Mouse (Mus musculus) layer of hippocampus, adult 2 months (tissue): ENCODE data around the gene Fbxl17. TPM values are rescaled to one million over a fixed set of nuclear protein-coding genes. Genes with fewer than 3 reads are reported as not detected.

ENCODE experiments used
- DNase-seq, 2 experiments: peaks; one replicate each; pipeline ENCODE4 v3.0.0; 2022; ENCODE audit warnings: low spot score in 2 of 2
- H3K27ac ChIP-seq: fragments of 200-600 bp; 2 replicates; pipeline ENCODE4 v1.8.1; 2022
- H3K4me3 ChIP-seq: fragments of 200-600 bp; 2 replicates; pipeline ENCODE4 v1.8.1; 2022; ENCODE audit warnings: mild to moderate bottlenecking
- CTCF ChIP-seq: fragments of 200-600 bp; conservative IDR thresholded peaks from 2 replicates; pipeline ENCODE4 v1.8.1; 2022; ENCODE audit warnings: antibody characterized with exemption, mild to moderate bottlenecking, moderate library complexity
- total RNA-seq, 2 experiments: library from RNA; stranded (reverse); gene quantifications; 2 replicates each; pipeline ENCODE4 v1.2.3; 2021

Gene Fbxl17
- total RNA-seq, 2 experiments from 2014 or later: 55.3 to 58.6 TPM

- no peak for DNase-seq
- TF ChIP-seq CTCF: no peak
- peak overlapping the region; percentile 1; the same call in 1 of the 2 replicates for H3K27ac ChIP-seq
- H3K4me3 ChIP-seq: no peak overlapping the region
These were observed 420.7 kb downstream of the Fbxl17 start for GRCm38 (mm10) chr17:63079087-63079486.

- no peak for TF ChIP-seq CTCF
- no peak for DNase-seq
- no peak overlapping the region for H3K27ac ChIP-seq
- H3K4me3 ChIP-seq: no peak overlapping the region
These were observed 422.3 kb downstream of the Fbxl17 start for GRCm38 (mm10) chr17:63077509-63077908.

- no peak for DNase-seq
- Histone ChIP-seq H3K4me3 (no peak overlapping the region), H3K27ac (peak overlapping the region; percentile 8; the same call in 1 of the 2 replicates)
- TF ChIP-seq CTCF: no peak
These were observed 423.2 kb downstream of the Fbxl17 start for GRCm38 (mm10) chr17:63076661-63077060.

GRCm38 (mm10) chr17:63076037-63076426, 423.8 kb downstream of the Fbxl17 start:
- Histone ChIP-seq H3K27ac (peak overlapping the region; percentile 8; the same call in 1 of the 2 replicates), H3K4me3 (no peak overlapping the region)
- no peak for DNase-seq
- no peak for TF ChIP-seq CTCF

DNA sequence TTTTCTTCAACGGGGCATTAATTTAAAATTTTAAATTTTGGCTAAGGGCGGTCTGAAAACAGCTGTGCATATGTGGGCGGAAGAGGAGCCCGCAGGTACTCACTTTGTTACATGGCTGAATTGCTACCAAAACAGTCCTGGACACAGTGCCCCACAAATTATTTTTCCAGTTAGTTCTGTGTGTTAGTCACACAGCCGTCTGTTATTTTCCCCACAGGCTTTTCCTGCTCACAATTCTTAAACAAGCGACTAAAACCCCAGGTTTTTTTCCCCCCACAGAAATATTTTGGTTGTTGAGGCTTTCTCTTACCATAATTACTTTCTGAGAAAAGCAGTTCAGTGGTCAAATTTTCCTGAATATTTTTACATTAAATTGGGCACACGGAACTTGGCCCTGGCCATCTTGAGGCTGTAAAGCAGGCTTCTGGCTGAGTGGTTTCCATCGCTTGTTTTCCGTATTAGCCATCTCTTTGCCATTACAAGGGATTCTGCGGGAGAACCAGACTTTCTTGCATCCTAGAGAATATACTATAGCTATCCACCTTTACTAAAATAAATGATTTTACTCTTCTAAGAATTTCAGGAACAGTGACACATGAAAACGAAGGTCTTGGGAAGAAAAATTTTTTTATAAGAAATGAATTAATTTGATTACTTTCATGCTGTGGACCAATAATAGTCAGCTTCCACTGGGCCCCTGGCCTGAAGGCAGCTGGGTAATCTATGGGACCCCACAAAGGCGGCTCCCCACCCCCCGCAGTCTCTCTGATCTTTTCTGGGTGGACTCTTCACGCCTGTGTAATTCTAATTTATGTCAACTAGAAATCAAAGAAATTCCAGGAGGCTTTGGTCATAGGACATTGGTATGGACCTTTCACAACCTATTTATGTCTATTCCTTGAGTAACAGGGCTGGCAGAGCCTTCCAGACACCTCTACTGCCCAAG, 424.5 kb downstream of the Fbxl17 start:
- H3K4me3 ChIP-seq: no peak overlapping the region
- H3K27ac ChIP-seq: 0 out of 2 replicates have a peak overlapping the region, but pooled peaks have one; percentile 8
- no peak for TF ChIP-seq CTCF
- DNase-seq: no peak

DNA sequence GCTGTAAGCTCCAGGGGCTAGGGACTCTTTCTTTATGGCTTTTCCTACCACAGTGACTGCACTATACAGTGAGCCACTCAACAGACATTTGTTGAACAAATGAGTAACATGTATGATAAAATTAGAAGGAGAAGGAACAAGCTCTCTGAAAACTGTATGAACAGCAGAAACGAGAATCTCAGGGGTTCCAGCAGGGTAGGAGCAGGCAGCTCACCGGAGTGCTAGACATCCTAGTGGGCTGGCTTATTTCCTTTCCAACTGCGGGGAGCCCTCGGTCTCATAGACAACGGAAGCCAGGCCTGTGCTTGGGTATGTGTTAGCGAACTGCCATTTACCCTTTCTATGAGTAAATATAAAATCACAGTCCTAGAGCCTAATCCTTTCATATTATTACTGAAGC, 426.5 kb downstream of the Fbxl17 start:
- no peak for DNase-seq
- Histone ChIP-seq H3K27ac (peak overlapping the region; percentile 55; the same call in 1 of the 2 replicates), H3K4me3 (no peak overlapping the region)
- TF ChIP-seq CTCF: no peak

GRCm38 (mm10) chr17:63071134-63071923, 428.5 kb downstream of the Fbxl17 start:
- Histone ChIP-seq H3K27ac (no peak overlapping the region), H3K4me3 (no peak overlapping the region)
- no peak for TF ChIP-seq CTCF
- DNase-seq: no peak

GRCm38 (mm10) chr17:63070161-63070761, 429.6 kb downstream of the Fbxl17 start:
- no peak overlapping the region for H3K4me3 ChIP-seq
- no peak for DNase-seq
- no peak for TF ChIP-seq CTCF
- H3K27ac ChIP-seq: no peak overlapping the region

DNA sequence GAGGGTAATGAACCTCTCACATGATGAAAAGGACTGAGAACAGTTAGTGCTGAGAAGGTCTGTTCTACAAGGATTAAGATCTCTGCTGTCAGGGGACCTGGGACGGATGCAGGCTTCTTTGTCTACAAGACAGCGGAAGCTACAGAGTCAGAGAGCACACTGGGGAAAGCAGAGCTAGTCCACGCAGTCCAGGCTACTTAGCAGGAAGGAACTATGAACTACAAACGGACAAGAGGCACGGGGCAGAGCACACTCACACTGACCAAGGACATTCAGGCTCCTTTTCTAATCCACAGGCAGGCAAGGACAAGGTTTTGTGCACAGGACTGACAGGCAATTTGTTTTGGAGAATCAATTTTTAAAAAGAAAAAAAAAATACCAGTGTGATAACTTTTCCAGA, 437.0 kb downstream of the Fbxl17 start:
- TF ChIP-seq CTCF: no peak
- H3K27ac ChIP-seq: no peak overlapping the region
- no peak for DNase-seq
- no peak overlapping the region for H3K4me3 ChIP-seq

- DNase-seq: no peak
- no peak for TF ChIP-seq CTCF
- H3K27ac ChIP-seq: no peak overlapping the region
- H3K4me3 ChIP-seq: no peak overlapping the region
These were observed 438.0 kb downstream of the Fbxl17 start for GRCm38 (mm10) chr17:63061786-63062185.

GRCm38 (mm10) chr17:63060814-63061213, 439.0 kb downstream of the Fbxl17 start:
- Histone ChIP-seq H3K4me3 (no peak overlapping the region), H3K27ac (no peak overlapping the region)
- no peak for TF ChIP-seq CTCF
- DNase-seq: no peak

- DNase-seq: no peak
- H3K27ac ChIP-seq: peak overlapping the region; percentile 39
These were observed 442.0 kb downstream of the Fbxl17 start for GRCm38 (mm10) chr17:63057740-63058388.

DNA sequence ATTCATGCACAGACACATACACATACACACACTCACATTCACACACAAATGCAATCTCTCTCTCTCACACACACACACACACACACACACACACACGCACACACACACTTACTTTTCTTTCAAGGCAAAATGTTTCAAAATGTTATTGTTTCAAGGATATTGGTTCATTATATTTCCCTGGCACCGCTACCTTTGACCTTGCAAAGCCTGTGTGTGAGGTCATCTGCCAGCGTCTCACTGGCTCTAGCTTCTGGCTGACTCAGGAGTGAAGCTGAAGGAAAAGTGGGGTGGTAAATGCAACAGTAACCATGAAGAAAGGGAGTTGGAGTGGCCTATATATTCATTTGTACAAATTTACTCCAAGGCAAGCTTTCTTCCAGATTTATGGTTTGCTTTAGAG, 442.8 kb downstream of the Fbxl17 start:
- TF ChIP-seq CTCF: no peak
- no peak for DNase-seq
- no peak overlapping the region for H3K4me3 ChIP-seq
- peak overlapping the region; percentile 39; the same call in 1 of the 2 replicates for H3K27ac ChIP-seq

More at GRCm38 (mm10) chr17:63057740-63058388, 442.0 kb downstream of the Fbxl17 start:
- no peak for TF ChIP-seq CTCF
- H3K4me3 ChIP-seq: peak overlapping the region; percentile 22; the same call in 1 of the 2 replicates
